Comparison of ENCODE assay signal across 27 mouse cellular contexts in genomic region chr10:107675994-107676393, GRCm38 (mm10). TPM values are rescaled to one million over a fixed set of nuclear protein-coding genes. Genes with fewer than 3 reads are reported as not detected.
DNase-seq lines count a peak whose midpoint lies in the region; ATAC-seq lines count a peak whose summit lies in the region.
"Had no signal": no experiment of that assay in that cellular context is flagged by ENCODE, and none has a peak within 500 bp of the region (broad histone marks: within the 10 kb centered on the region; RNA-seq: fewer than 3 reads in every experiment).

No protein-coding gene starts in this region.

- no peaks in the 10 kb centered on the region for H3K27me3 ChIP-seq in forebrain, embryonic 10.5 days (ENCODE audit: poor library complexity, severe bottlenecking)
- H3K27me3 ChIP-seq in forebrain, embryonic 15.5 days, result no peaks in the 10 kb centered on the region
- H3K27me3 ChIP-seq in embryonic facial prominence, embryonic 14.5 days (replicated peaks; ENCODE audit: control insufficient read depth, insufficient read depth, low read length), result no peaks in the 10 kb centered on the region
- no peaks in the 10 kb centered on the region for H3K27me3 ChIP-seq in limb, embryonic 10.5 days (ENCODE audit: low read depth, poor library complexity, severe bottlenecking)
- no peaks in the 10 kb centered on the region for H3K27me3 ChIP-seq in midbrain, embryonic 13.5 days
- H3K27me3 ChIP-seq: embryonic facial prominence, embryonic 12.5 days; forebrain, embryonic 13.5 days; hindbrain, embryonic 12.5 days; hindbrain, embryonic 15.5 days; intestine, embryonic 15.5 days had no signal

- H3K4me2 ChIP-seq in forebrain, embryonic 15.5 days (replicated peaks), result no peak overlapping the region
- no peak overlapping the region for H3K4me2 ChIP-seq in embryonic facial prominence, embryonic 14.5 days (ENCODE audit: low read depth, low read length)
- no peak overlapping the region for H3K4me2 ChIP-seq in midbrain, embryonic 13.5 days (replicated peaks)
- H3K4me2 ChIP-seq: embryonic facial prominence, embryonic 12.5 days; forebrain, embryonic 13.5 days; heart, embryonic 11.5 days; hindbrain, embryonic 12.5 days; hindbrain, embryonic 15.5 days; intestine, embryonic 15.5 days had no signal

- 66% methylated on average over 1 of the region's 1 CpGs for WGBS in forebrain, embryonic 10.5 days
- 78% methylated on average over 1 of the region's 1 CpGs for WGBS in forebrain, embryonic 15.5 days
- 30% methylated on average over 1 of the region's 1 CpGs for WGBS in embryonic facial prominence, embryonic 14.5 days
- whole genome bisulfite sequencing in limb, embryonic 10.5 days, result 44% methylated on average over 1 of the region's 1 CpGs
- WGBS in midbrain, embryonic 13.5 days, result 64% methylated on average over 1 of the region's 1 CpGs

- H3K9me3 ChIP-seq in forebrain, embryonic 10.5 days, result no peaks in the 10 kb centered on the region
- no peaks in the 10 kb centered on the region for H3K9me3 ChIP-seq in forebrain, embryonic 15.5 days
- no peaks in the 10 kb centered on the region for H3K9me3 ChIP-seq in embryonic facial prominence, embryonic 14.5 days (ENCODE audit: control insufficient read depth, low read length)
- no peaks in the 10 kb centered on the region for H3K9me3 ChIP-seq in limb, embryonic 10.5 days (replicated peaks)
- H3K9me3 ChIP-seq in midbrain, embryonic 13.5 days, result no peaks in the 10 kb centered on the region
- H3K9me3 ChIP-seq: embryonic facial prominence, embryonic 12.5 days; forebrain, embryonic 13.5 days; hindbrain, embryonic 12.5 days; hindbrain, embryonic 15.5 days; intestine, embryonic 15.5 days had no signal

- H3K27ac ChIP-seq in forebrain, embryonic 10.5 days, result 0 out of 2 replicates have a peak overlapping the region, but pooled peaks have one; percentile 53
- no peak overlapping the region for H3K27ac ChIP-seq in forebrain, embryonic 15.5 days (replicated peaks)
- no peak overlapping the region for H3K27ac ChIP-seq in embryonic facial prominence, embryonic 14.5 days (replicated peaks; ENCODE audit: low read depth, low read length)
- H3K27ac ChIP-seq in limb, embryonic 10.5 days, result peak overlapping the region; percentile 77
- H3K27ac ChIP-seq in midbrain, embryonic 13.5 days, result no peak overlapping the region
- H3K27ac ChIP-seq: embryonic facial prominence, embryonic 12.5 days; forebrain, embryonic 13.5 days; gastrocnemius, adult 2 months; hindbrain, embryonic 12.5 days; hindbrain, embryonic 15.5 days; intestine, embryonic 15.5 days had no signal

- no peak for DNase-seq in forebrain, embryonic 10.5 days (ENCODE audit: extremely low spot score, low spot score)
- DNase-seq in embryonic facial prominence, embryonic 14.5 days (ENCODE audit: low spot score), result peak; percentile 19
- DNase-seq in limb, embryonic 10.5 days (ENCODE audit: low spot score), result no peak
- DNase-seq in cerebellum, postnatal 10 days, result no peak
- DNase-seq in frontal cortex, postnatal 10 days (ENCODE audit: low spot score in 2 of 2), result no peak
- DNase-seq: adrenal gland, postnatal 10 days; adrenal gland, postnatal 36 days; cerebellum, adult 18-20 months; cerebellum, adult 9-10 months; cerebellum, postnatal 25 days; forebrain, postnatal 0 days; gastrocnemius, adult 2 months; gastrocnemius, postnatal 14 days; heart, adult 11 months; kidney, adult 11 months; kidney, adult 8-10 months had no signal

- H3K4me3 ChIP-seq in forebrain, embryonic 10.5 days, result no peak overlapping the region
- H3K4me3 ChIP-seq in forebrain, embryonic 15.5 days, result no peak overlapping the region
- no peak overlapping the region for H3K4me3 ChIP-seq in embryonic facial prominence, embryonic 14.5 days (ENCODE audit: low read depth, low read length)
- no peak overlapping the region for H3K4me3 ChIP-seq in limb, embryonic 10.5 days
- H3K4me3 ChIP-seq in midbrain, embryonic 13.5 days (replicated peaks), result no peak overlapping the region
- H3K4me3 ChIP-seq: embryonic facial prominence, embryonic 12.5 days; erythroblast, embryonic 14.5 days; forebrain, embryonic 13.5 days; gastrocnemius, adult 2 months; hindbrain, embryonic 12.5 days; hindbrain, embryonic 15.5 days; intestine, embryonic 15.5 days had no signal

- H3K9ac ChIP-seq in forebrain, embryonic 15.5 days (replicated peaks), result no peak overlapping the region
- no peak overlapping the region for H3K9ac ChIP-seq in embryonic facial prominence, embryonic 14.5 days (ENCODE audit: low read depth, low read length)
- no peak overlapping the region for H3K9ac ChIP-seq in midbrain, embryonic 13.5 days (replicated peaks)
- H3K9ac ChIP-seq: embryonic facial prominence, embryonic 12.5 days; forebrain, embryonic 13.5 days; forebrain, postnatal 0 days; hindbrain, embryonic 12.5 days; hindbrain, embryonic 15.5 days; intestine, embryonic 15.5 days had no signal

- H3K36me3 ChIP-seq in forebrain, embryonic 10.5 days (replicated peaks), result no peaks in the 10 kb centered on the region
- H3K36me3 ChIP-seq in forebrain, embryonic 15.5 days, result no peaks in the 10 kb centered on the region
- H3K36me3 ChIP-seq in embryonic facial prominence, embryonic 14.5 days (ENCODE audit: control insufficient read depth, insufficient read depth, low read length), result no peaks in the 10 kb centered on the region
- H3K36me3 ChIP-seq in limb, embryonic 10.5 days, result no peaks in the 10 kb centered on the region
- H3K36me3 ChIP-seq in midbrain, embryonic 13.5 days, result no peaks in the 10 kb centered on the region
- H3K36me3 ChIP-seq: embryonic facial prominence, embryonic 12.5 days; hindbrain, embryonic 12.5 days; hindbrain, embryonic 15.5 days; intestine, embryonic 15.5 days had no signal

- no peak for ATAC-seq in forebrain, embryonic 15.5 days (replicated peaks)
- no peak for ATAC-seq in embryonic facial prominence, embryonic 14.5 days (ENCODE audit: low read depth)
- no peak for ATAC-seq in midbrain, embryonic 13.5 days
- ATAC-seq: CD4-positive, CD25-positive, alpha-beta regulatory T cell, adult 4 months; forebrain, embryonic 13.5 days; forebrain, postnatal 0 days; intestine, embryonic 15.5 days had no signal

- peaks cover 5% of the 10 kb centered on the region; the same call in 1 of the 2 replicates for H3K4me1 ChIP-seq in forebrain, embryonic 10.5 days
- H3K4me1 ChIP-seq in forebrain, embryonic 15.5 days, result no peaks in the 10 kb centered on the region
- no peaks in the 10 kb centered on the region for H3K4me1 ChIP-seq in embryonic facial prominence, embryonic 14.5 days (ENCODE audit: control insufficient read depth, insufficient read depth, low read length)
- peaks cover 9% of the 10 kb centered on the region for H3K4me1 ChIP-seq in limb, embryonic 10.5 days
- H3K4me1 ChIP-seq in midbrain, embryonic 13.5 days (replicated peaks), result no peaks in the 10 kb centered on the region
- H3K4me1 ChIP-seq: forebrain, embryonic 13.5 days; hindbrain, embryonic 12.5 days; hindbrain, embryonic 15.5 days; intestine, embryonic 15.5 days had no signal

RNA-seq across cellular contexts. Expression of gene Ptprq, which starts 43.9 kb away (rescaled TPM):
- polyA plus RNA-seq in forebrain, embryonic 10.5 days (2016; fragmentation: Nextera tagmentation; extraction: Ambion mirVana), result 0.02 and 0.04 TPM in 2 replicates
- polyA plus RNA-seq in forebrain, embryonic 15.5 days (2015; fragmentation: Nextera tagmentation; extraction: Ambion mirVana), result 0.05 and 0.11 TPM in 2 replicates
- polyA plus RNA-seq in embryonic facial prominence, embryonic 14.5 days (2014; fragmentation: Nextera tagmentation; extraction: Ambion mirVana), result 0.39 and 0.47 TPM in 2 replicates
- 0.09 and 0.11 TPM in 2 replicates for polyA plus RNA-seq in limb, embryonic 10.5 days (2016; fragmentation: Nextera tagmentation; extraction: Ambion mirVana)
- 0.18 and 0.39 TPM in 2 replicates for polyA plus RNA-seq in midbrain, embryonic 13.5 days (2015; fragmentation: Nextera tagmentation; extraction: Ambion mirVana)
- polyA plus RNA-seq: CD4-positive, CD25-positive, alpha-beta regulatory T cell, adult 4 months; erythroblast, embryonic 14.5 days; forebrain, embryonic 13.5 days; heart, postnatal 0 days had no signal

Comparison
In these comparisons a context has a peak if more than half of its experiments do, and no peak if none do; other contexts are left out.
1. H3K27ac ChIP-seq: peak in forebrain, embryonic 10.5 days (single experiment) and limb, embryonic 10.5 days (single experiment); none in forebrain, embryonic 15.5 days (single experiment), embryonic facial prominence, embryonic 14.5 days (single experiment) and midbrain, embryonic 13.5 days (single experiment).